Mouse (Mus musculus): ENCODE data around the gene Chrm3. TPM values are rescaled to one million over a fixed set of nuclear protein-coding genes. Genes with fewer than 3 reads are reported as not detected.
A peak's percentile ranks its signal among the peaks of the same experiment; 100 is the strongest.

The Chrm3 gene
- polyA plus RNA-seq, 1 experiment from 2014 or later: 6.9 TPM

DNA sequence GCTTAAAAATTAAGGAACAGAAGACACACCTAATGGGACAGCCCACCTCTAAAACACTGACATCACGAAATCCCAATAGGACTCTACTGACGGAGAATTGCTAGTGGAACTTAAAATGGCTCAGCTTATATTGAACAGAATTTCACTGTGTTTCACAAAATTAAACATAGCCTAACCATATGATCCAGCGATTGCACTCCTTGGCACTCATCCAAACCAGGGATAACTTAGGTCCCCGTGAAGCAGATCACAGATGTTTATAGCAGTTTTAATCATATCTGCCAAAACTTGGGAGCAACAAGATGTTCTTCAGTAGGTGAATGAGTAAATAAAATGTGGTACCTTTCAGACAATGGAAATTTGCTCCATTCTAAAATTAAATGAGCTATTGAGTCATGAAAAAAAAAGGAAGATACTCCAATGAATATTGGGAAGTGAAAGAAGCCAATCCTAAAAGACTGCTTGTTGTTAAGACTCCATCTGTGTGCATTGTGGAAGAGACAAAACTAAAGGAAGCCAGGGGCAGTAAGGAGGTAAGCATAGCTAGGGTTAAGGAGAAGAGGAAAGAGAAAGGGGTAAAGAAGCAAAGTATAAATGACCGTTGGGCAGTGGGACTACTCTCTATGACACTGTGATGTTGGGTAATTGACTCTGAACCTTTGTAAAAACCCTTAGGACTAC lies 109.0 kb downstream of the Chrm3 start:
- Histone ChIP-seq H3K9me3 (ENCODE audit: control insufficient read depth, low read depth, low read length) (no peaks in the 10 kb centered on the region), H3K4me3 (ENCODE audit: low read depth, low read length) (no peak overlapping the region), H3K27ac (ENCODE audit: low read length) (no peak overlapping the region), H3K27me3 (ENCODE audit: control insufficient read depth, insufficient read depth, low read length) (no peaks in the 10 kb centered on the region), H3K9ac (replicated peaks; ENCODE audit: low read depth, low read length) (no peak overlapping the region), H3K36me3 (ENCODE audit: control insufficient read depth, insufficient read depth, low read length) (no peaks in the 10 kb centered on the region), H3K4me1 (ENCODE audit: control insufficient read depth, insufficient read depth, low read length) (no peaks in the 10 kb centered on the region), H3K4me2 (replicated peaks; ENCODE audit: low read depth, low read length) (no peak overlapping the region)
- ATAC-seq (ENCODE audit: insufficient number of reproducible peaks, insufficient read depth, low FRiP score, low read depth): no peak
- 60% methylated on average over 5 of the region's 5 CpGs for WGBS

DNA sequence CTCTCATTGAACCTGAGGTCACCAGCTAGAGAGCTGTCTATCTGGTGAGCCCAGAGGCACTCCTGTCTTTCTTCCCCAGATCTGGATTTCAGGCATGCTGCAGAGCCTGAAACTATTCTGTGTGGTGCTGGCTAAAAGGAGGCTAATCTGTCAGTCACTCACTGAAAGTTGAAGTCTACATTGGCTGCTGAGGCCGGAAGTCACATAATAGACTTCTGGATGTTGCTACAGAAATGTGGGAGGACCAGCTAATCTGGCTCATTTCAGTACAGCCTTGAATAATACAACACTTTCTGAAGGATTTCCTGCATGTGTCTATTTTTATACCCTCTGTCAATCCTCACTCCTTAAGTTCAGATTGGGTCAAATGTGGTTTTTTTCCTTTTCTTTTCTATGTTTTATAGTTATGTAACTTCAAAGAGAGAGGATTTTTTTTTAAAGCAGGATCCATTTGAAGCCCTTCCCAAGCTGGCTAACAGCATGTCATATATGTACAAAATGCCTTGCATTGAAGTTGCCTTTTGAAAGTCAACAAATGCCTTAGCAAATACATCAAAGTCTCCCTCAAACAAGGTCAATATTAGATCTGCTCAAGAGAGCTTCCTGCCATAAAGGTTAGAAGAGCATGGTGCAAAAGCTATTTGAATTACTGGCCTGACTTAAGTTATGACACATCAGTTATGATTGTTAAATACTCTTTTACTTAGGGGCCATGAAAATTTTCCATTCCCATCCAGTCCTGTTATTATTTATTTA lies 116.2 kb downstream of the Chrm3 start:
- Histone ChIP-seq H3K4me2 (replicated peaks; ENCODE audit: low read depth, low read length) (no peak overlapping the region), H3K9me3 (ENCODE audit: control insufficient read depth, low read depth, low read length) (no peaks in the 10 kb centered on the region), H3K4me3 (ENCODE audit: low read depth, low read length) (no peak overlapping the region), H3K36me3 (ENCODE audit: control insufficient read depth, insufficient read depth, low read length) (no peaks in the 10 kb centered on the region), H3K27me3 (ENCODE audit: control insufficient read depth, insufficient read depth, low read length) (no peaks in the 10 kb centered on the region), H3K4me1 (ENCODE audit: control insufficient read depth, insufficient read depth, low read length) (no peaks in the 10 kb centered on the region), H3K9ac (replicated peaks; ENCODE audit: low read depth, low read length) (no peak overlapping the region), H3K27ac (ENCODE audit: low read length) (no peak overlapping the region)
- ATAC-seq (ENCODE audit: insufficient number of reproducible peaks, insufficient read depth, low FRiP score, low read depth): peak; percentile 82
- WGBS: 48% methylated on average over 1 of the region's 1 CpGs

DNA sequence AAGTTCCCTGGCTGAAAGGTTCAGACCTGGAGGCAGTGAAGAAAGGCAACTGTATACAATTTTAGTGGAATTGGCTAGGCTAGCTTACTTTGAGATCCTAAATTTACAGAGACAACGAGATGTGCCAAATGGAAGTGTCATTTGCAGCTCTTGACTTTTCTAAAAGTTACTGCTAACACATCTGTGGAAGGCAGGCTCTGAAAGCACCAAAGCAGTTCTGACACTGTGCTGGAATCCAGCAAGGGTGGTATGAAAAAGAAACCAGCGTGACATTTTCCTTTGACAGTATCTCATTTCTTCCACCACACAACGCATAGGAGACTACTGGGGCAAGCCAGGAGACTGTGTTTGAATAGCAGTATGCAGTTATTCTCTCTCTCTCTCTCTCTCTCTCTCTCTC lies 120.4 kb downstream of the Chrm3 start:
- no peaks in the 10 kb centered on the region for H3K27me3 ChIP-seq (ENCODE audit: control insufficient read depth, insufficient read depth, low read length)
- H3K4me3 ChIP-seq (ENCODE audit: low read depth, low read length): no peak overlapping the region
- H3K9ac ChIP-seq (replicated peaks; ENCODE audit: low read depth, low read length): no peak overlapping the region
- H3K9me3 ChIP-seq (ENCODE audit: control insufficient read depth, low read depth, low read length): no peaks in the 10 kb centered on the region
- H3K4me2 ChIP-seq (replicated peaks; ENCODE audit: low read depth, low read length): no peak overlapping the region
- ATAC-seq (ENCODE audit: insufficient number of reproducible peaks, insufficient read depth, low FRiP score, low read depth): no peak
- H3K27ac ChIP-seq (ENCODE audit: low read length): no peak overlapping the region
- H3K36me3 ChIP-seq (ENCODE audit: control insufficient read depth, insufficient read depth, low read length): no peaks in the 10 kb centered on the region
- H3K4me1 ChIP-seq (ENCODE audit: control insufficient read depth, insufficient read depth, low read length): no peaks in the 10 kb centered on the region
- 48% methylated on average over 3 of the region's 3 CpGs for WGBS

DNA sequence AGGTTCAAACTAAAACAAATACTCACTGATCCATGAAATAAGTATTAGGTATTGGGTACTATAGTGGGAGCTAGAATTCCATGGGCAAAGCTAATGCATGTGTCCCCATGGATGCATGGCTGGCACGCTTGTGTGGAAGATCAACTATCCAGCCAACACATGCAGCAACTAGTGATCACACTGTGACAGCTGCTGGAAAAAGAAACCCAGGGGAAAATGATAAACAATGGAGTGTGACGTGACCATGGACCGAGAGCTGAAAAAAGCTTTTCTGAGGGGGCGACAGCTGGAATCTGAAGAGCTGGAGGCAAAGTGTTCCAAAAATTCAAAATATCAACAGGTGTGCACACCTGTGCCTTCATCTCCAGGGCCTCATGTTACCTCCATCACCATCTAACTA lies 120.8 kb downstream of the Chrm3 start:
- no peak overlapping the region for H3K4me3 ChIP-seq (ENCODE audit: low read depth, low read length)
- 48% methylated on average over 4 of the region's 4 CpGs for WGBS
- H3K4me1 ChIP-seq (ENCODE audit: control insufficient read depth, insufficient read depth, low read length): no peaks in the 10 kb centered on the region
- no peaks in the 10 kb centered on the region for H3K36me3 ChIP-seq (ENCODE audit: control insufficient read depth, insufficient read depth, low read length)
- no peak overlapping the region for H3K4me2 ChIP-seq (replicated peaks; ENCODE audit: low read depth, low read length)
- H3K27ac ChIP-seq (ENCODE audit: low read length): no peak overlapping the region
- H3K9ac ChIP-seq (replicated peaks; ENCODE audit: low read depth, low read length): no peak overlapping the region
- no peaks in the 10 kb centered on the region for H3K27me3 ChIP-seq (ENCODE audit: control insufficient read depth, insufficient read depth, low read length)
- no peaks in the 10 kb centered on the region for H3K9me3 ChIP-seq (ENCODE audit: control insufficient read depth, low read depth, low read length)
- ATAC-seq (ENCODE audit: insufficient number of reproducible peaks, insufficient read depth, low FRiP score, low read depth): no peak

DNA sequence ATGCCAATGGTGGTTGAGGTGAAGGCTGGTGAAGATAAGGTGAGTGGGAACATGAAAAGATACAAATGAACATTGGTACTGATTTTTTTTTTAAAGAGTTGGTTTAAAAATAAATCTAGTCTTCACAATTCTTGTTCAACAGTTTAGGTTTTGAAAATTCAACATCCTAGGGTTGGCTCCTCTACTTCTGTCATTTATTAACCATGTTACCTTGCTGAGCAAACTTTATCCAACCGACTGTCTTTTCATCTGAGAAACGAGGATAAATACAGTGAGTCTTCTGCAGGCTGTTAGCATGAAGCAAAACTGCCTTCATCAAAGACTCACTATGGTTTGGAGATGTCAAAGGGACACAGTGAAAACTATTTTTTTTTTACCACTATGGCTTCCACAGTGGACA lies 123.0 kb downstream of the Chrm3 start:
- Histone ChIP-seq H3K27ac (ENCODE audit: low read length) (no peak overlapping the region), H3K9ac (replicated peaks; ENCODE audit: low read depth, low read length) (no peak overlapping the region), H3K4me2 (replicated peaks; ENCODE audit: low read depth, low read length) (no peak overlapping the region), H3K27me3 (ENCODE audit: control insufficient read depth, insufficient read depth, low read length) (no peaks in the 10 kb centered on the region), H3K4me3 (ENCODE audit: low read depth, low read length) (no peak overlapping the region), H3K36me3 (ENCODE audit: control insufficient read depth, insufficient read depth, low read length) (no peaks in the 10 kb centered on the region), H3K9me3 (ENCODE audit: control insufficient read depth, low read depth, low read length) (no peaks in the 10 kb centered on the region), H3K4me1 (ENCODE audit: control insufficient read depth, insufficient read depth, low read length) (no peaks in the 10 kb centered on the region)
- WGBS: 52% methylated on average over 2 of the region's 2 CpGs
- no peak for ATAC-seq (ENCODE audit: insufficient number of reproducible peaks, insufficient read depth, low FRiP score, low read depth)

DNA sequence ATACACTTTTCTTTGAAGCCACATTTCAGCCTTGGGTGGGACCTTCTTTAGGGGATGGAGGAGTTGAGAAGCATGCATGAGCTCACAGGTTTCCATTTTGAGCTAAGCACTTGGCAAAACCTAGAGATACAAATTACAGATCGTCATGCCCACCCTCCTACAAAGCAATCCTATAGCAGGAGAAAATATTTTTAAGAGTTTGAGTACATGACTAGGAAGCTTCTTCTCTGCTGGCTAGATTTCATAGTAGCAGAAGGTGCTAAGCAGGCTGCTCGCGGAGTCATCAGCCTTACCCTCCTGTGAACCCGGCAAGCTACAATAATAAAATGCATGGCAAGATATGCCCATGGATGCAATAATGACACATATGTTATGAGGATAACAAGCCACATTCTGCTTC lies 124.4 kb downstream of the Chrm3 start:
- Histone ChIP-seq H3K9ac (replicated peaks; ENCODE audit: low read depth, low read length) (no peak overlapping the region), H3K9me3 (ENCODE audit: control insufficient read depth, low read depth, low read length) (no peaks in the 10 kb centered on the region), H3K4me3 (ENCODE audit: low read depth, low read length) (no peak overlapping the region), H3K36me3 (ENCODE audit: control insufficient read depth, insufficient read depth, low read length) (no peaks in the 10 kb centered on the region), H3K4me2 (replicated peaks; ENCODE audit: low read depth, low read length) (no peak overlapping the region), H3K27ac (ENCODE audit: low read length) (no peak overlapping the region), H3K27me3 (ENCODE audit: control insufficient read depth, insufficient read depth, low read length) (no peaks in the 10 kb centered on the region), H3K4me1 (ENCODE audit: control insufficient read depth, insufficient read depth, low read length) (no peaks in the 10 kb centered on the region)
- no peak for ATAC-seq (ENCODE audit: insufficient number of reproducible peaks, insufficient read depth, low FRiP score, low read depth)
- 92% methylated on average over 4 of the region's 4 CpGs for WGBS

DNA sequence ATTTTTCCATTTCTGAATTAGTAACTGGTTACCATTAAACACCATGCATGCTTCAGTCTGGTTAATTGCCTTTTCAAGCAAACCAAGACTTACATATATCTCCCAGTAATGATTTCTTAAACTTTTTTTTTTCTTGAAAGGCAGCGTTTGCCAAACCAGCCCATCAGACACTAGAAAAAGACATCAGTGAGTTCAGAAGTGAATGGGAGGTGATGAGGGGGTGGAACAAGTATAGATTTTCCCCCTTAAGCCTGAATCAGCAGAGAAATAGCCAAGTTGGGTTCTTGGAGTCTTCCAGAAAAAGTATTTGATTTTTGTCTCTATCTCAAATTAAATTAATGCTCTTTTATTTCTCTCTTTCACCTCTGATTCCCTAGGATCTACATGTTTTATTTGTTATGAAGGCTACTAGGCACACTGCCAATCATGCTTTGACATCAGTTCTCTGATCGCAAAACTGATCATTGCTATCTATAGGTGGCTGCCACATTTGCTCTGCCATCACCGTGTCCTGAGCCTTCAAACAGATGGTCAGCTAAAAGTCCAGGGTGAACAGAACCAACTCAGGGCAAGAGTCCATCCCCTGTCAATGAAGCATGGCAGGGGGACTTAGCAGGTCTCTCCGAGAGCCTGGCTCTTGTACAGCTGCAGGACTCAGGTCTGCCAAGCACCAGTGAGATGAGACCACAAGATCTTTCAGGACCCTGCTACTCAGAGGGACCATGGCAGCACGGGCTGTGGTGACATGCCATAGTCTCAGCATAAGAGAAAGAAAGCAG lies 125.1 kb downstream of the Chrm3 start:
- Histone ChIP-seq H3K9ac (replicated peaks; ENCODE audit: low read depth, low read length) (no peak overlapping the region), H3K27me3 (ENCODE audit: control insufficient read depth, insufficient read depth, low read length) (no peaks in the 10 kb centered on the region), H3K36me3 (ENCODE audit: control insufficient read depth, insufficient read depth, low read length) (no peaks in the 10 kb centered on the region), H3K4me3 (ENCODE audit: low read depth, low read length) (no peak overlapping the region), H3K4me1 (ENCODE audit: control insufficient read depth, insufficient read depth, low read length) (no peaks in the 10 kb centered on the region), H3K27ac (ENCODE audit: low read length) (no peak overlapping the region), H3K4me2 (replicated peaks; ENCODE audit: low read depth, low read length) (no peak overlapping the region), H3K9me3 (ENCODE audit: control insufficient read depth, low read depth, low read length) (no peaks in the 10 kb centered on the region)
- ATAC-seq (ENCODE audit: insufficient number of reproducible peaks, insufficient read depth, low FRiP score, low read depth): no peak
- 84% methylated on average over 5 of the region's 5 CpGs for WGBS

DNA sequence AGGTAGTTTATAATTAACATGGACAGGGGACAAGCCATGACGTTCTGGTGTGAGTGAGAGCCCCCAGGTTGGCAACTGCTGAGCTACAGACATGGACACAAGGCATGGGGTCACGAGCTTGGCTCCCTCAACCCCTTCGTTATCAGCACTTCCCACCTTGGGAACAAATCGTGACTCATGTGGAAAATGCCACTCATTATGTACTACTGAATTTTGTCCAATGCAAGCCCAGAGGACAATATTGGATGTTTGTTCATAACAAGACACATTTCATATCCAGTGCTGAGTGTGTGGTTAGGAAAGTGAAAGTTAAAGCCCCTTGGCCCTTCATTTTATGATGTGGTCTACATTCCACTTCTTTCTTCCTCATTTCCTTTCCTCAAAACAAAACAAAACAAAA lies 140.2 kb downstream of the Chrm3 start:
- 74% methylated on average over 4 of the region's 4 CpGs for WGBS
- Histone ChIP-seq H3K36me3 (ENCODE audit: control insufficient read depth, insufficient read depth, low read length) (no peaks in the 10 kb centered on the region), H3K9ac (replicated peaks; ENCODE audit: low read depth, low read length) (no peak overlapping the region), H3K27me3 (ENCODE audit: control insufficient read depth, insufficient read depth, low read length) (no peaks in the 10 kb centered on the region), H3K9me3 (ENCODE audit: control insufficient read depth, low read depth, low read length) (no peaks in the 10 kb centered on the region), H3K4me3 (ENCODE audit: low read depth, low read length) (no peak overlapping the region), H3K4me1 (ENCODE audit: control insufficient read depth, insufficient read depth, low read length) (no peaks in the 10 kb centered on the region), H3K27ac (ENCODE audit: low read length) (no peak overlapping the region), H3K4me2 (replicated peaks; ENCODE audit: low read depth, low read length) (no peak overlapping the region)
- no peak for ATAC-seq (ENCODE audit: insufficient number of reproducible peaks, insufficient read depth, low FRiP score, low read depth)
